Mouse (Mus musculus): ENCODE measurements at regions not wholly inside any gene's neighbourhood (a gene's known extent, or its start where the extent isn't known, plus 50 kb on each side); places are given as distances from the start of the nearest gene placed in this dataset.

DNA sequence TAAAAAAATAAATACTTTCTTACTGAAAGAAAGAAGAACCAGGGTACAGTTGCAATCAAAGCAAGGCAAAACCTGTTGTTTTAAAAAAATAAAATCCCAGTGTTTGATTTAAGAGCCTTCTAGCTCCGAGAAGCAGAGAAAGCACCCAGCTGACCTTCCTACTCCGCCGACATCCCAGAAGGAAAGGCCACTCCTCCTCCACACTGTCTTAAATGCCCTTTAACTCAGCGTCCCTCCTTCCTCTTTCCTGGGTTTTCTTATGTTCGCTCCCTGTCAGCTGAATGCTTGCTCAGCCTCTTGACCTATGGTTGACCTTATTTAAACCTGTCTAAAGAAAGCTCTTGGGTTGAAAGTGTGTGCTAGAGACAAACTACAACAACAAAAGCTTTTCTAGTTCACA lies 79.1 kb downstream of the Sptssa start:
- DNase-seq (ENCODE audit: low spot score), result no peak
- WGBS, result 48% methylated on average over 5 of the region's 5 CpGs
- ATAC-seq (ENCODE audit: low FRiP score), result no peak
- H3K27me3 ChIP-seq (ENCODE audit: insufficient read depth, low read length), result no peaks in the 10 kb centered on the region
- no peak overlapping the region for H3K27ac ChIP-seq (ENCODE audit: low read depth, low read length)
- no peak for TF ChIP-seq CTCF (IDR thresholded peaks at IDR 0.05)
- no peak overlapping the region for H3K9ac ChIP-seq (replicated peaks; ENCODE audit: low read length, poor library complexity, severe bottlenecking)
- no peaks in the 10 kb centered on the region for H3K9me3 ChIP-seq (ENCODE audit: low read length)
- no peaks in the 10 kb centered on the region for H3K36me3 ChIP-seq (ENCODE audit: insufficient read depth, low read length)
- no peaks in the 10 kb centered on the region for H3K4me1 ChIP-seq (ENCODE audit: insufficient read depth, low read length)
- no peak overlapping the region for H3K4me2 ChIP-seq (ENCODE audit: low read depth, low read length, poor library complexity, severe bottlenecking)
- no peak overlapping the region for H3K4me3 ChIP-seq (ENCODE audit: low read depth, low read length)

GRCm38 (mm10) chr12:54576821-54577220 lies 79.6 kb downstream of the Sptssa start:
- Histone ChIP-seq H3K9me3 (ENCODE audit: low read length) (no peaks in the 10 kb centered on the region), H3K9ac (replicated peaks; ENCODE audit: low read length, poor library complexity, severe bottlenecking) (no peak overlapping the region), H3K4me3 (ENCODE audit: low read depth, low read length) (no peak overlapping the region), H3K36me3 (ENCODE audit: insufficient read depth, low read length) (no peaks in the 10 kb centered on the region), H3K27me3 (ENCODE audit: insufficient read depth, low read length) (no peaks in the 10 kb centered on the region), H3K4me2 (ENCODE audit: low read depth, low read length, poor library complexity, severe bottlenecking) (no peak overlapping the region), H3K4me1 (ENCODE audit: insufficient read depth, low read length) (no peaks in the 10 kb centered on the region), H3K27ac (ENCODE audit: low read depth, low read length) (no peak overlapping the region)
- no peak for TF ChIP-seq CTCF (IDR thresholded peaks at IDR 0.05)
- ATAC-seq (ENCODE audit: low FRiP score) (no peak), DNase-seq (ENCODE audit: low spot score) (no peak)
- WGBS, result 85% methylated on average over 3 of the region's 3 CpGs

DNA sequence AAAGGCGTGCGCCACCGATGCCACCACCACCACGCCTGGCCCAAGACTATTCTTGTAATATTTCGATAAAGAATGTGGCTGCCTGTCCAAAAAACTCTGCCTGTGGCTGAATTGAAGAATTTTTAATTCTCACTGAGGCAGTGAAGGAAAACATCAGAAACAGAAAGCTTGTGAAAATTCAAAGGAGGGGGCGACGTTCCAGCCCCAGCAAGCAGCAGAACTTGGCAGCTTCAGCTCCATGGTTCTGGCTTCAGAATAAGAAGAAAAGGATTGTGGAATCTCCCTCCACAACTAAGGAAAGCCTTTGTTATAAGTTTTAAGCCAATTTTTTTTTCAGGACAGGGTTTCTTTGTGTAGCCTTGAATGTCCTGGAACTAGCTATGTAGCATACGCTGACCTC lies 83.5 kb downstream of the Sptssa start:
- no peaks in the 10 kb centered on the region for H3K9me3 ChIP-seq (ENCODE audit: low read length)
- TF ChIP-seq CTCF (IDR thresholded peaks at IDR 0.05), result no peak
- H3K27me3 ChIP-seq (ENCODE audit: insufficient read depth, low read length), result 0 out of 2 replicates have a peak, but pooled peaks cover 3% of the 10 kb centered on the region
- no peak overlapping the region for H3K9ac ChIP-seq (replicated peaks; ENCODE audit: low read length, poor library complexity, severe bottlenecking)
- no peaks in the 10 kb centered on the region for H3K36me3 ChIP-seq (ENCODE audit: insufficient read depth, low read length)
- ATAC-seq (ENCODE audit: low FRiP score), result no peak
- no peak overlapping the region for H3K4me3 ChIP-seq (ENCODE audit: low read depth, low read length)
- H3K4me2 ChIP-seq (ENCODE audit: low read depth, low read length, poor library complexity, severe bottlenecking), result no peak overlapping the region
- no peak for DNase-seq (ENCODE audit: low spot score)
- 86% methylated on average over 8 of the region's 8 CpGs for WGBS
- no peaks in the 10 kb centered on the region for H3K4me1 ChIP-seq (ENCODE audit: insufficient read depth, low read length)
- H3K27ac ChIP-seq (ENCODE audit: low read depth, low read length), result no peak overlapping the region

DNA sequence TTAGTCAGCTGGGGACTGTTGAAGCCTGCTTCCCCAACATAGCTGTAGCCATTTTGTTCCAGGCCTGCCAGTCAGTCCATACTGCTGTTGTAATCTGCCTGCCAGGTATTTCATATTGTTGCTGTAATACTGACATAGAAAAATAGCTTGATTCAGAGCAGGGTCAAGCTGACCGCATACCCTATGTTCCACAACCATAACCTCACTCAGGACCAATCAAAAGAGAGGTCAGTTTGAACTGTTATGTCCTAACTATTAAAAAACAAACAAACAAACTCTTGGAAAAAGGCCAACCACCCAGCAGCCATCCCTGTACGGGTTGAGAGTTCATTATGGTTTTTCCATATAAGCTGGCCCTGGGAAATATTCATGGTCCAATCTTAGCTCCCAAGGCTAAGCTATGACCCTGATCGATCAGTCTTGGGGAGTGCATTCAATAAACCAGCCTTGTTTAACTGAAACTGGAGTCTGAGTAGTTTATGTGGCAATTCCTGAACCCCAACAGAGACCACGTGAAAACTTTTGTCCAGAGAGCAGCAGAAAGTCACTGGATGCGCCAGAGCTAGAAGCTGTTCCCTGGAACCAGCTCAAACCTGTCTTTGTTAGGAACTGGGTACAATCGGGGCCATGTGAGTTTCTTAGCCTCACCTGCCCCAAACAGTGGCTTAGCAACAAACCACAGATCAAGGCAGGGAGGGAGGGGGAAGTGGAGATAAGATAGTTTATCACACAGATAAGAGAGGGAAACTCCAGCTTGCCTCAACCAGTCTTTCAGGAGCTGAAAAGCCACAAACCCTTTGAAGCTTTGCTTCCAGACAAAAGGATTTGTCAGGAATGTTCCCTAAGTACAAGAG lies 88.1 kb downstream of the Sptssa start:
- no peak for TF ChIP-seq CTCF (IDR thresholded peaks at IDR 0.05)
- 73% methylated on average over 6 of the region's 6 CpGs for WGBS
- ATAC-seq (ENCODE audit: low FRiP score), result no peak

DNA sequence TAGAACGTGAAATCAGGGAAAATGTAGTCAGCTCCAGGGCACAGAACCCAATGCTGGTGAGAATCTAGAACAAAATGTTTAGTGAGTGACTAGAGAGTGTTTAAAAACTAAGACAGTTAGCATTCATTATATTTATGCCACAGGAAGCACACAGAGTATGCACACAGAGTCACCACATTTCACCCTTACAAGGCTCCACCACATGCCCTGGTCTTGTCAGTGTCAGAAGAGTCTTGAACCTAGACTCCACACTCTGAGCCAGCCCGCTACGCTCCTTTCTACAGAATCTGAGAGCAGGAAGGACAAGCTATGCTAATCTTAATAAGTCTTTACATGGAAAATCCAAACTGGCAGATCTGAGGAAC lies 89.0 kb downstream of the Sptssa start:
- TF ChIP-seq CTCF (IDR thresholded peaks at IDR 0.05), result no peak
- no peaks in the 10 kb centered on the region for H3K36me3 ChIP-seq (ENCODE audit: insufficient read depth, low read length)
- WGBS, result 83% methylated on average over 3 of the region's 3 CpGs
- no peak overlapping the region for H3K4me2 ChIP-seq (ENCODE audit: low read depth, low read length, poor library complexity, severe bottlenecking)
- no peaks in the 10 kb centered on the region for H3K4me1 ChIP-seq (ENCODE audit: insufficient read depth, low read length)
- no peak overlapping the region for H3K4me3 ChIP-seq (ENCODE audit: low read depth, low read length)
- no peak for DNase-seq (ENCODE audit: low spot score)
- H3K27ac ChIP-seq (ENCODE audit: low read depth, low read length), result no peak overlapping the region
- ATAC-seq (ENCODE audit: low FRiP score), result no peak
- H3K9ac ChIP-seq (replicated peaks; ENCODE audit: low read length, poor library complexity, severe bottlenecking), result no peak overlapping the region
- H3K27me3 ChIP-seq (ENCODE audit: insufficient read depth, low read length), result 0 out of 2 replicates have a peak, but pooled peaks cover 3% of the 10 kb centered on the region
- no peaks in the 10 kb centered on the region for H3K9me3 ChIP-seq (ENCODE audit: low read length)

More for the DNA sequence above, 88.1 kb downstream of the Sptssa start:
- Histone ChIP-seq H3K9ac (replicated peaks; ENCODE audit: low read length, poor library complexity, severe bottlenecking) (no peak overlapping the region), H3K4me2 (ENCODE audit: low read depth, low read length, poor library complexity, severe bottlenecking) (no peak overlapping the region), H3K27ac (ENCODE audit: low read depth, low read length) (no peak overlapping the region), H3K4me1 (ENCODE audit: insufficient read depth, low read length) (no peaks in the 10 kb centered on the region), H3K9me3 (ENCODE audit: low read length) (no peaks in the 10 kb centered on the region), H3K4me3 (ENCODE audit: low read depth, low read length) (no peak overlapping the region), H3K27me3 (ENCODE audit: insufficient read depth, low read length) (0 out of 2 replicates have a peak, but pooled peaks cover 3% of the 10 kb centered on the region), H3K36me3 (ENCODE audit: insufficient read depth, low read length) (no peaks in the 10 kb centered on the region)
- no peak for DNase-seq (ENCODE audit: low spot score)

DNA sequence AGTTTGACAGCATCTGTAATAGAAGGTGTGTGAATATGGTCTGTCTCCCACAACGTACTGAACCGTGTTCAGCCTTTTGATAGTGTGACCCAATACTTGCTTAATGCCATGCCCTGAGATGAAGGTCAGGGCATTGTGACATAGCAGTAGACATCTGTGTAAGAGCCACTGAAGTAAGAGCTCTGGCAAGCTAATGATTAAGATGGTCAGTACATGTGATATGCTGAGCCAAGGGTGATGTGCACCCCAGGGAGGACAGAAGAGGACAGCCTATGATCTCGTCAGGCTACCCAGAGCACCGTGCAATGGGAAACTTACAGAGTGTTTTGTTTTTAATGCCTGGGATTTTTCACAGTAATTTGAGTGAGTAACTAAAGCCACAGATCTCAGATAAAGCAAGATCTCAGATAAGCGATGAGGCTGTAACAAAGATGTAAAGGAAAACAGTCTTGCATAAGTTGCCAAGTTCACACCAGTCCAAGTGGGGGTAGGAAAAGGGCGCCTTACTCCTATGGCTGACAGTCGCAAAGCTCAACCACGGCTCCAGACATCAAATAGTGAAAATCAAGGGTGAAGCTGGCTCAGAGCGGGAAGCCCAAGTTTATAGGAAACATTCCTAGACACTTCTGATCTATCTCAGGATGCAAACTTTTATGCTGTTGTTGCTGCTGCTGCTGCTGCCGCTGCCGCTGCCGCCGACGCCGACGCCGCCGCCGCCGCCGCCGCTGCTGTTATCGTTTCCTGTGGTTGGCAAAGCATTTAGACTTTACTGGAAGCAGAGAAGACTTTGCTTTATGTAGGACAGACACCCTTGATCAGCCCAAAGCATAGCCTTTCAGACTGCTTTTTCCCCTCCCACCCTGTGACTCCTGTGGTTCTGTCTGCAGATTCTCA lies 89.6 kb downstream of the Sptssa start:
- Histone ChIP-seq H3K4me3 (ENCODE audit: low read depth, low read length) (no peak overlapping the region), H3K27me3 (ENCODE audit: insufficient read depth, low read length) (0 out of 2 replicates have a peak, but pooled peaks cover 3% of the 10 kb centered on the region), H3K4me2 (ENCODE audit: low read depth, low read length, poor library complexity, severe bottlenecking) (no peak overlapping the region), H3K9me3 (ENCODE audit: low read length) (no peaks in the 10 kb centered on the region), H3K4me1 (ENCODE audit: insufficient read depth, low read length) (no peaks in the 10 kb centered on the region), H3K36me3 (ENCODE audit: insufficient read depth, low read length) (no peaks in the 10 kb centered on the region), H3K9ac (replicated peaks; ENCODE audit: low read length, poor library complexity, severe bottlenecking) (no peak overlapping the region), H3K27ac (ENCODE audit: low read depth, low read length) (no peak overlapping the region)
- TF ChIP-seq CTCF (IDR thresholded peaks at IDR 0.05), result no peak
- ATAC-seq (ENCODE audit: low FRiP score) (no peak), DNase-seq (ENCODE audit: low spot score) (no peak)
- WGBS, result 93% methylated on average over 23 of the region's 23 CpGs
